Mouse (Mus musculus) regulatory T cell (primary cell): ENCODE data around the gene 4430402I18Rik.

Source experiments
- in situ Hi-C: fragments of 300-600 bp; cut with MboI, MseI; formaldehyde crosslinking; loops from one replicate; pipeline ENCODE4 v1.15.1; 2025; ENCODE audit warnings: high pct_unique_total_duplicates

Gene 4430402I18Rik

GRCm38 (mm10) chr19:28968178-28968577 is 578 bp upstream of the 4430402I18Rik start:
- in situ Hi-C loops = no loop called here

- in situ Hi-C loops = no loop called here
These were observed 3.1 kb downstream of the 4430402I18Rik start for GRCm38 (mm10) chr19:28964552-28964903.

GRCm38 (mm10) chr19:28963842-28964551 is 3.6 kb downstream of the 4430402I18Rik start, which contains the start of gene Plpp6:
Gene Plpp6, plus strand, starts transcription at chr19:28963953.
- in situ Hi-C loops = no loop called here

GRCm38 (mm10) chr19:28963513-28963841 is 4.1 kb downstream of the 4430402I18Rik start:
- in situ Hi-C loops = no loop called here

- in situ Hi-C loops = no loop called here
These were observed 4.5 kb downstream of the 4430402I18Rik start for GRCm38 (mm10) chr19:28963113-28963512.

GRCm38 (mm10) chr19:28951251-28951650 is 16.3 kb downstream of the 4430402I18Rik start:
- in situ Hi-C loops = no loop called here

GRCm38 (mm10) chr19:28947311-28947710 is 20.3 kb downstream of the 4430402I18Rik start:
- in situ Hi-C loops = no loop called here

GRCm38 (mm10) chr19:28946782-28947181 is 20.8 kb downstream of the 4430402I18Rik start:
- in situ Hi-C loops = no loop called here

GRCm38 (mm10) chr19:28941271-28941670 is 26.3 kb downstream of the 4430402I18Rik start:
- in situ Hi-C loops = no loop called here

GRCm38 (mm10) chr19:28940135-28940874 is 27.3 kb downstream of the 4430402I18Rik start:
- in situ Hi-C loops = no loop called here

GRCm38 (mm10) chr19:28934897-28935296 is 32.7 kb downstream of the 4430402I18Rik start:
- in situ Hi-C loops = no loop called here

- in situ Hi-C loops = no loop called here
These were observed 38.6 kb downstream of the 4430402I18Rik start for GRCm38 (mm10) chr19:28929034-28929433.

- in situ Hi-C loops = no loop called here
These were observed 40.2 kb downstream of the 4430402I18Rik start for GRCm38 (mm10) chr19:28927396-28927795.

- in situ Hi-C loops = no loop called here
These were observed 41.2 kb downstream of the 4430402I18Rik start for GRCm38 (mm10) chr19:28926366-28926765.

GRCm38 (mm10) chr19:28917839-28918238 is 49.8 kb downstream of the 4430402I18Rik start:
- in situ Hi-C loops = no loop called here

- in situ Hi-C loops = no loop called here
These were observed 51.1 kb downstream of the 4430402I18Rik start for GRCm38 (mm10) chr19:28916492-28916891.

- in situ Hi-C loops = no loop called here
These were observed 51.9 kb downstream of the 4430402I18Rik start for GRCm38 (mm10) chr19:28915602-28916250.

- in situ Hi-C loops = no loop called here
These were observed 53.0 kb downstream of the 4430402I18Rik start for GRCm38 (mm10) chr19:28914598-28914997.

- in situ Hi-C loops = no loop called here
These were observed 58.9 kb downstream of the 4430402I18Rik start for GRCm38 (mm10) chr19:28908693-28909092.

- in situ Hi-C loops = no loop called here
These were observed 59.4 kb downstream of the 4430402I18Rik start for GRCm38 (mm10) chr19:28908186-28908585.

GRCm38 (mm10) chr19:28903536-28904119 is 64.0 kb downstream of the 4430402I18Rik start:
- in situ Hi-C loops = no loop called here

- in situ Hi-C loops = no loop called here
These were observed 64.8 kb downstream of the 4430402I18Rik start for GRCm38 (mm10) chr19:28902806-28903205.
